Mouse (Mus musculus): ENCODE measurements around the gene Eng. TPM values are rescaled to one million over a fixed set of nuclear protein-coding genes. Genes with fewer than 3 reads are reported as not detected.
A peak's percentile ranks its signal among the peaks of the same experiment; 100 is the strongest.

Eng gene
- polyA plus RNA-seq, 1 experiment from 2014 or later, result 25.5 TPM

DNA sequence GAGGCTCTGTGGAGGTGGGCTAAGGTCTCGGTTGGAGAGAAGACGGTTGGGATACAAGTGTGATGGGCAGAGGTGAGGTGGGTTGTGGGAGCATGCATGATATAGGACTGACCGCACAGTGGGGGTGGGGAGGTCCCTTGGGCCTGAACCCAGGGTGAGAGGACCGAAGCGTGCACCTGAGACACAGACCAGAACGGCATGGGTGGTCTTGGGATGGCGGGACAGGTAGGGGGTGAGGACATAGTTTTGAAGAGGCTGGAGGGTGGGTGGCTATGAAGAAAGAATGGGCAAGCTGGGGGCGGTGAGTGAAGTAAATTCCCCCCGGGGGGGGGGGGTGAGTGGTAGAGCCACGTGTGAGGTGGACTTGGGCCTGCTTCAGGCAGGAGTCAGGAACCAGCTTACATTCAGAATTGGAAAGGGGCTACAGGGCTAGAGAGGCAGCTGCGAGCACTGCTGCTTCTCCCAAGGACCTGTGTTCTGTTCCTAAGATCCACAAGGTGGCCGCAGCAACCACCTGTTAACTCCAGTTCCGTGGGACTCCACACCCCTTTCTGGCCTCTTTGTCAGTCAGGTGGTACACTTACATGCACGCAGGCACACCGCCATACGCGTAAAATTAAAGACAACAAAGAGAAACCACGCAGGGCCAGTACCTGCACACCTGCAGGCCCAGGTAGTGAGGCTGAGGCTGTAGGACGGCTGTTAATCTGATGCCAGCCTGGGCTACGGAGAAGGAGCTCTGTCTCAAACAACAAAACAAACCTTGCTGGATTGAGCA is 18.9 kb upstream of the Eng start:
- no peak overlapping the region for H3K4me3 ChIP-seq (ENCODE audit: low read depth, low read length)
- H3K9me3 ChIP-seq (ENCODE audit: control insufficient read depth, low read length), result no peaks in the 10 kb centered on the region
- H3K27me3 ChIP-seq (ENCODE audit: control insufficient read depth, insufficient read depth, low read length), result no peaks in the 10 kb centered on the region
- peaks cover 18% of the 10 kb centered on the region for H3K4me1 ChIP-seq (replicated peaks; ENCODE audit: control insufficient read depth, insufficient read depth, low read length)
- DNase-seq (ENCODE audit: low spot score), result no peak
- ATAC-seq (replicated peaks; ENCODE audit: low FRiP score), result no peak
- H3K36me3 ChIP-seq (ENCODE audit: control insufficient read depth, insufficient read depth, low read length), result no peaks in the 10 kb centered on the region
- no peak overlapping the region for H3K9ac ChIP-seq (ENCODE audit: low read length)
- WGBS, result 67% methylated on average over 20 of the region's 20 CpGs
- no peak overlapping the region for H3K4me2 ChIP-seq (ENCODE audit: low read depth, low read length, severe bottlenecking)
- no peak overlapping the region for H3K27ac ChIP-seq (ENCODE audit: low read depth, low read length)

- Histone ChIP-seq H3K4me2 (ENCODE audit: low read depth, low read length, severe bottlenecking) (no peak overlapping the region), H3K9me3 (ENCODE audit: control insufficient read depth, low read length) (no peaks in the 10 kb centered on the region), H3K4me1 (replicated peaks; ENCODE audit: control insufficient read depth, insufficient read depth, low read length) (peaks cover 18% of the 10 kb centered on the region), H3K27me3 (ENCODE audit: control insufficient read depth, insufficient read depth, low read length) (no peaks in the 10 kb centered on the region), H3K36me3 (ENCODE audit: control insufficient read depth, insufficient read depth, low read length) (no peaks in the 10 kb centered on the region), H3K9ac (ENCODE audit: low read length) (no peak overlapping the region), H3K27ac (ENCODE audit: low read depth, low read length) (no peak overlapping the region), H3K4me3 (ENCODE audit: low read depth, low read length) (no peak overlapping the region)
- WGBS, result 57% methylated on average over 4 of the region's 4 CpGs
- DNase-seq (ENCODE audit: low spot score), result no peak
- no peak for ATAC-seq (replicated peaks; ENCODE audit: low FRiP score)
These were observed 18.3 kb upstream of the Eng start for GRCm38 (mm10) chr2:32628044-32628550.

- Histone ChIP-seq H3K9me3 (ENCODE audit: control insufficient read depth, low read length) (no peaks in the 10 kb centered on the region), H3K4me1 (replicated peaks; ENCODE audit: control insufficient read depth, insufficient read depth, low read length) (peaks cover 18% of the 10 kb centered on the region), H3K27ac (ENCODE audit: low read depth, low read length) (no peak overlapping the region; the same call in 1 of the 2 replicates), H3K9ac (ENCODE audit: low read length) (peak overlapping the region; percentile 45; the same call in 1 of the 2 replicates), H3K4me2 (ENCODE audit: low read depth, low read length, severe bottlenecking) (no peak overlapping the region), H3K4me3 (ENCODE audit: low read depth, low read length) (no peak overlapping the region), H3K36me3 (ENCODE audit: control insufficient read depth, insufficient read depth, low read length) (no peaks in the 10 kb centered on the region), H3K27me3 (ENCODE audit: control insufficient read depth, insufficient read depth, low read length) (no peaks in the 10 kb centered on the region)
- 52% methylated on average over 5 of the region's 5 CpGs for WGBS
- no peak for DNase-seq (ENCODE audit: low spot score)
- ATAC-seq (replicated peaks; ENCODE audit: low FRiP score), result no peak
These were observed 17.7 kb upstream of the Eng start for GRCm38 (mm10) chr2:32628729-32629128.

GRCm38 (mm10) chr2:32629276-32629976 is 17.0 kb upstream of the Eng start:
- 28% methylated on average over 9 of the region's 9 CpGs for WGBS
- no peak overlapping the region for H3K4me3 ChIP-seq (ENCODE audit: low read depth, low read length)
- DNase-seq (ENCODE audit: low spot score) (peak; percentile 84), ATAC-seq (replicated peaks; ENCODE audit: low FRiP score) (peak; percentile 56)
- no peaks in the 10 kb centered on the region for H3K9me3 ChIP-seq (ENCODE audit: control insufficient read depth, low read length)
- peaks cover 18% of the 10 kb centered on the region for H3K4me1 ChIP-seq (replicated peaks; ENCODE audit: control insufficient read depth, insufficient read depth, low read length)
- peak overlapping the region; percentile 45 for H3K9ac ChIP-seq (ENCODE audit: low read length)
- H3K27me3 ChIP-seq (ENCODE audit: control insufficient read depth, insufficient read depth, low read length), result no peaks in the 10 kb centered on the region
- H3K4me2 ChIP-seq (ENCODE audit: low read depth, low read length, severe bottlenecking), result peak overlapping the region; percentile 26; the same call in 1 of the 2 replicates
- H3K36me3 ChIP-seq (ENCODE audit: control insufficient read depth, insufficient read depth, low read length), result no peaks in the 10 kb centered on the region
- H3K27ac ChIP-seq (ENCODE audit: low read depth, low read length), result peak overlapping the region; percentile 12

GRCm38 (mm10) chr2:32630036-32630435 is 16.4 kb upstream of the Eng start:
- H3K4me1 ChIP-seq (replicated peaks; ENCODE audit: control insufficient read depth, insufficient read depth, low read length), result peaks cover 18% of the 10 kb centered on the region
- no peak overlapping the region for H3K4me3 ChIP-seq (ENCODE audit: low read depth, low read length)
- no peak overlapping the region for H3K27ac ChIP-seq (ENCODE audit: low read depth, low read length)
- H3K4me2 ChIP-seq (ENCODE audit: low read depth, low read length, severe bottlenecking), result no peak overlapping the region; the same call in 1 of the 2 replicates
- no peaks in the 10 kb centered on the region for H3K36me3 ChIP-seq (ENCODE audit: control insufficient read depth, insufficient read depth, low read length)
- no peaks in the 10 kb centered on the region for H3K9me3 ChIP-seq (ENCODE audit: control insufficient read depth, low read length)
- DNase-seq (ENCODE audit: low spot score) (no peak), ATAC-seq (replicated peaks; ENCODE audit: low FRiP score) (no peak)
- H3K27me3 ChIP-seq (ENCODE audit: control insufficient read depth, insufficient read depth, low read length), result no peaks in the 10 kb centered on the region
- WGBS, result 77% methylated on average over 8 of the region's 9 CpGs
- H3K9ac ChIP-seq (ENCODE audit: low read length), result no peak overlapping the region; the same call in 1 of the 2 replicates

DNA sequence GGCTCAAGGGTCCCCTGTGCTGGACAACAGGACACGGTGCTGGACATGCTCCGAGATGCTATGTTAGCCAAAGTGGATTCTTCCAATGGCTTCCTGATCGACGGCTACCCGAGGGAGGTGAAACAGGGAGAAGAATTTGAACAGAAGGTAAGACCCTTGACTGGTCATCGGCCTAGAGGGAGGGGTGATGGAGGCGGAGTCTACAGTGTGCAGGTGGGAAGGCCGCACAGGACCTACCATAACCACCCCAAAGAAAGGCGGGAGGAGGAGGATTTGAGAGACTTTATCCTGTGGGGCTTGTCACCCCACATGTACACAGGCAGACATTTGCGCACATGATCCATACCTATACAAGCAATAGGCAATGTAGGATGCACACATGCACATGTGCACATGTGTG is 15.3 kb upstream of the Eng start:
- H3K4me1 ChIP-seq (replicated peaks; ENCODE audit: control insufficient read depth, insufficient read depth, low read length), result peaks cover 13% of the 10 kb centered on the region
- H3K4me3 ChIP-seq (ENCODE audit: low read depth, low read length), result no peak overlapping the region
- H3K4me2 ChIP-seq (ENCODE audit: low read depth, low read length, severe bottlenecking), result no peak overlapping the region
- H3K36me3 ChIP-seq (ENCODE audit: control insufficient read depth, insufficient read depth, low read length), result no peaks in the 10 kb centered on the region
- H3K9me3 ChIP-seq (ENCODE audit: control insufficient read depth, low read length), result no peaks in the 10 kb centered on the region
- H3K27me3 ChIP-seq (ENCODE audit: control insufficient read depth, insufficient read depth, low read length), result no peaks in the 10 kb centered on the region
- H3K27ac ChIP-seq (ENCODE audit: low read depth, low read length), result no peak overlapping the region
- H3K9ac ChIP-seq (ENCODE audit: low read length), result no peak overlapping the region
- ATAC-seq (replicated peaks; ENCODE audit: low FRiP score) (no peak), DNase-seq (ENCODE audit: low spot score) (no peak)
- WGBS, result 86% methylated on average over 10 of the region's 10 CpGs

DNA sequence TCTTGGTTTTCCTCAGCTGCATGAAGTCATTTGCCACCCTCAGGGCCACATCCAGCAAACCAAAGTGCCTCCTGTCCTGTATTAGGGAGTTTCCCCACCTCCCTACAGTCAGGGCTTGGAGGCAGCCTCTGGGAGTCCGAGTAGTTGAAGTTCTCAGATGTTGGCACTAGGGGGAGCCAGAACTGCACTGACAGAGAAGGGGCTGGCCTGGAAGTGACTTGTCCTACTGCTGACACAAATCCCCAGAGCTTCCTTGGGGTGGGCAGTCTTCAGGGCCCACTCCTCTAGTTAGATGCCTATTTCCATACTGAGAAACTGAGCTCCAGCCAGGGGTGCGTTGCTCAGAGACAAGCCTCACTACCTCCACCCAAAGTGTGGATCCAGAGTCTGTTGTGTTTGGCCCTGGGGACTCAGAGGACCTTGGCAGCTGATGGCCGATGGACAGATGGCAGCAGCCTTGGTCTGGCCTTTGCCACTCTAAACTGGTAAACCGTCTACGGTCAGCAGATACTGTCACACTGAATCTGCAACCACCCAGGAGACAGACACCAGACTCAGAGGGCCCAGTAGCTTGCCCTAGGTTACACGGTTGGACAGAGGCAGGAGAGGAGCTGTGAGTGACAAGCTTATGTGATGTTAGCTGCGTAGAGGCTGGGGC is 14.5 kb upstream of the Eng start:
- no peaks in the 10 kb centered on the region for H3K9me3 ChIP-seq (ENCODE audit: control insufficient read depth, low read length)
- no peak overlapping the region for H3K27ac ChIP-seq (ENCODE audit: low read depth, low read length)
- peak; percentile 87 for DNase-seq (ENCODE audit: low spot score)
- peaks cover 13% of the 10 kb centered on the region for H3K4me1 ChIP-seq (replicated peaks; ENCODE audit: control insufficient read depth, insufficient read depth, low read length)
- no peak; the same call in 1 of the 2 replicates for ATAC-seq (replicated peaks; ENCODE audit: low FRiP score)
- no peak overlapping the region for H3K4me2 ChIP-seq (ENCODE audit: low read depth, low read length, severe bottlenecking)
- H3K27me3 ChIP-seq (ENCODE audit: control insufficient read depth, insufficient read depth, low read length), result no peaks in the 10 kb centered on the region
- H3K9ac ChIP-seq (ENCODE audit: low read length), result no peak overlapping the region
- no peaks in the 10 kb centered on the region for H3K36me3 ChIP-seq (ENCODE audit: control insufficient read depth, insufficient read depth, low read length)
- no peak overlapping the region for H3K4me3 ChIP-seq (ENCODE audit: low read depth, low read length)
- WGBS, result 60% methylated on average over 7 of the region's 7 CpGs

DNA sequence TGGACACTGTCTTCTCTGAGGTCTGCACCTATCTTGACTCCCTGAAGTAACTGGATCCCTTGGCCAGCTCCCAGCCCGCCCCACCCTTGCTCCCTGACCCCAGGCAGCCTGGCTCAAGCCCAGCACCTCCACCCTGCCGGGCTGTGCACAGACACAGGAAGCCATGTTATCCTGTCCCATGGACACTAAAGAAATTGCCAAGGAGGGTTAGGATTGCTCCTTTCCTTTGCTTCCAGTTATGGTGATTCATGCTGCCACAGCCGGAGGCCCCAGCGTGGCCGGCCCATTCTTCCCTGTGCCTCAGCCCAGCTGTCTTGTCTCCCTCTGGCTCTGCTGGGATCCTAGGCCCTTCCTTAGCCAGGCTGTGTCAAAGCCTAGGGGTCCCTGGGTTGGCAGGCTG is 12.7 kb upstream of the Eng start:
- H3K4me3 ChIP-seq (ENCODE audit: low read depth, low read length), result no peak overlapping the region
- no peak overlapping the region for H3K4me2 ChIP-seq (ENCODE audit: low read depth, low read length, severe bottlenecking)
- DNase-seq (ENCODE audit: low spot score) (no peak), ATAC-seq (replicated peaks; ENCODE audit: low FRiP score) (no peak)
- no peak overlapping the region for H3K9ac ChIP-seq (ENCODE audit: low read length)
- WGBS, result 79% methylated on average over 5 of the region's 5 CpGs
- H3K36me3 ChIP-seq (ENCODE audit: control insufficient read depth, insufficient read depth, low read length), result no peaks in the 10 kb centered on the region
- H3K27me3 ChIP-seq (ENCODE audit: control insufficient read depth, insufficient read depth, low read length), result no peaks in the 10 kb centered on the region
- H3K4me1 ChIP-seq (replicated peaks; ENCODE audit: control insufficient read depth, insufficient read depth, low read length), result peaks cover 10% of the 10 kb centered on the region
- no peaks in the 10 kb centered on the region for H3K9me3 ChIP-seq (ENCODE audit: control insufficient read depth, low read length)
- H3K27ac ChIP-seq (ENCODE audit: low read depth, low read length), result no peak overlapping the region
